Mouse (Mus musculus): ENCODE measurements at regions not wholly inside any gene's neighbourhood (a gene's known extent, or its start where the extent isn't known, plus 50 kb on each side); places are given as distances from the start of the nearest gene placed in this dataset.

DNA sequence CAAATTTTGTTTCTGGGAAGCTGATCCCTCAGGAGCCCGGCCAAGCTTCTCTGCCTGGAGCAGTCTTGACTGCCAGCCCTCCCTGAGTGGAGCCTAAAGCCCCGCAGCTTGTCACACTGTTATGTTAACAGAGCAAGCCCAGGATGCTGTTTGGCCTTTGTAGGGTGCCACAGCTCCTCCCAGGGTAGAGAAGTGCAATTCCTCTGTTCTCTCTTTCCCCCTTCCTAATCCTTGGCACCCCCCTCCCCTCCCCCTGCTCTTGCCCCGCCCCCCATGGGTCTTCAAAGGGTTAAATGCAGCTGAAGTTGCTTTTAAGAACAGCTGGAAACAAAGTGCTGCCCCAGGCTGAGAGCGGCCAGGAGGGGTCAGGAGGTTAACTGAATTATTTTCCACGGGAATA is 234.1 kb upstream of the Rgma start:
- 6% methylated on average over 5 of the region's 5 CpGs for WGBS
- ATAC-seq (replicated peaks): no peak
- H3K9me3 ChIP-seq: no peaks in the 10 kb centered on the region
- H3K36me3 ChIP-seq: no peaks in the 10 kb centered on the region
- H3K4me3 ChIP-seq: no peak overlapping the region
- H3K4me1 ChIP-seq: peaks cover 46% of the 10 kb centered on the region
- no peak overlapping the region for H3K4me2 ChIP-seq (replicated peaks)
- H3K9ac ChIP-seq (replicated peaks): no peak overlapping the region
- H3K27ac ChIP-seq (replicated peaks): peak overlapping the region; percentile 45; the same call in 1 of the 2 replicates
- H3K27me3 ChIP-seq: no peaks in the 10 kb centered on the region

DNA sequence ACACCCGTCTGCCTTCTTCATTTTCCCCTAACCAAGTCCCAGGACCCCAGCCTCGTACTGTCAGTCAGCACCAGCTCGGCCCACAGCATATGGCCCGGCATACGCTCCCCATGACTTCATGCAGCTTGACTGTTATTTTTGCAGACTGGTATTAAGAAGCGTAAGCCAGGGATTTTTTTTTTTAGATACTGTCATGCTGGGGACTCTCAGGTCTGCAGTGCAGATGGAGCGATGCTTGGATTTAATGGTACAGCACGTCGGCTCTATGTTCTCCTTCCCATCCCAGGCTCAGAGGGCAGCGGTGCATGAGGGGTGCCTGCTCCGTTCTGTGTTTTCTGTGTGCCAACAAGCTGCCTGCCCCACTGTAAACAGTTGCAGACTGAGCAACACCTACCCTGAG is 231.4 kb upstream of the Rgma start:
- H3K27ac ChIP-seq (replicated peaks): peak overlapping the region; percentile 76
- ATAC-seq (replicated peaks): peak; percentile 72

DNA sequence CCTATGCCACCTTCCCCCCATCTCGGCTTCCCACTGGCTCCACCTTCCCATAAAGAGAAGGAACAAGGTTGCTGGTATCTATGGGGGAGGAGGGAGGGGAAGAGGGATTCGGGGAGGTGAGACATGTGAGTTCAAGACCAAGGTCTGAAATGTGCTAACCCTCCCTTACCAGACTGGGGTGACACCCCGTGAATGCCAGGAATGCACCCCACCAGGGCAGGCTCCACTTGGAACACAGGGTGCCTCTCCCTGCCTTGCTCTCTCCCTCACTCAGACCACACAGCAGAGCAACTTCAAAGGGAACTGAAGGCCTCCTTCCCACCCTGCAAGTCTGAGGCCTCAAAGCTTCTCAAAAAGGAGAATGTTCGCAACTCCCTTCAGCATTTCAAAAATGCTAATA is 230.5 kb upstream of the Rgma start:
- Histone ChIP-seq H3K4me1 (peaks cover 38% of the 10 kb centered on the region), H3K9ac (replicated peaks) (no peak overlapping the region), H3K27me3 (no peaks in the 10 kb centered on the region), H3K4me3 (no peak overlapping the region), H3K9me3 (no peaks in the 10 kb centered on the region), H3K4me2 (replicated peaks) (no peak overlapping the region), H3K36me3 (no peaks in the 10 kb centered on the region), H3K27ac (replicated peaks) (no peak overlapping the region)
- no peak for ATAC-seq (replicated peaks)
- 45% methylated on average over 4 of the region's 4 CpGs for WGBS

More for the DNA sequence above, 231.4 kb upstream of the Rgma start:
- Histone ChIP-seq H3K36me3 (no peaks in the 10 kb centered on the region), H3K4me1 (peaks cover 45% of the 10 kb centered on the region), H3K27me3 (no peaks in the 10 kb centered on the region), H3K4me2 (replicated peaks) (no peak overlapping the region), H3K9ac (replicated peaks) (no peak overlapping the region), H3K9me3 (no peaks in the 10 kb centered on the region), H3K4me3 (no peak overlapping the region)
- 47% methylated on average over 11 of the region's 11 CpGs for WGBS

DNA sequence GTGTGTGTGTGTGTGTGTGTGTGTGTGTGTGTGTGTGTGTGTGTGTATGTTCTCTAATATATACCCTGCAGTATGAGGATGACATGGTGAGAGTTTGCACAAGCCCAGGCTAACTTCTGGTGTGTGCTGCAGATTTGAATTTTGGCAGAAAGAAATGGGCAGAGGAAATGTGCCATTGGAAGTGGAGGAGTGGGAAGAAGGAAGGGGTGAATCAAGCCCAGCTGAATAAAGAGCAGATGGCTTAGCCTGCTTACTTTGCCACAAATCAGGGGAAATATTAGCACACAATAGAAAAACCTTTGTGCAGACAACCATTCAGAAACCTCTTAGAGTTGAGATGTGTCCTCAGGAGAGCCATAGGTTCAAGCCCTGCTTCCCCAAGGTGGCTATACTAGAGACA is 228.1 kb upstream of the Rgma start:
- H3K4me1 ChIP-seq: peaks cover 28% of the 10 kb centered on the region
- no peaks in the 10 kb centered on the region for H3K27me3 ChIP-seq
- no peaks in the 10 kb centered on the region for H3K36me3 ChIP-seq
- no peak overlapping the region for H3K4me3 ChIP-seq
- H3K9ac ChIP-seq (replicated peaks): no peak overlapping the region
- ATAC-seq (replicated peaks): no peak; the same call in 1 of the 2 replicates
- peak overlapping the region; percentile 42; the same call in 1 of the 2 replicates for H3K27ac ChIP-seq (replicated peaks)
- no peak overlapping the region for H3K4me2 ChIP-seq (replicated peaks)
- no peaks in the 10 kb centered on the region for H3K9me3 ChIP-seq

DNA sequence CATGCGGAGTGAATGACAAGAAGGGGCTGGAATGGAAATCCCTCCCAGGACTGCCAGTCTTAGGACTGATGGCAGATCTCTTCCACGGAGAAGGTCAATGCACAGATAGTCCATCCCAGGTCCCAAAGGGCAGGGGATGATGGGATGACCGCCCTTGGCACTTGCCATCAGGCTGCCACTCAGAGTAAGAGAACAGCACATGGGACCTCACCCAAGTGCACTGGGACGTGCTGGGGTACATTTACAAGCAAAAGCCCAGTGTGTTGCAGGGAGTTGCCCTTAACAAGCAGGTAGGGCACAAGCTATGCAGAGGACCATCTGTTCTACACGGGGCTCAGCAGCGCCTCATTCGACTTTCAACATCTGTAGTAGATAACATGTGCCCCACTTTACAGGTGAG is 224.9 kb upstream of the Rgma start:
- Histone ChIP-seq H3K9me3 (no peaks in the 10 kb centered on the region), H3K9ac (replicated peaks) (no peak overlapping the region), H3K4me1 (peaks cover 16% of the 10 kb centered on the region), H3K27ac (replicated peaks) (no peak overlapping the region), H3K4me3 (no peak overlapping the region), H3K4me2 (replicated peaks) (no peak overlapping the region), H3K36me3 (no peaks in the 10 kb centered on the region), H3K27me3 (no peaks in the 10 kb centered on the region)
- 56% methylated on average over 7 of the region's 7 CpGs for WGBS
- no peak for ATAC-seq (replicated peaks)

DNA sequence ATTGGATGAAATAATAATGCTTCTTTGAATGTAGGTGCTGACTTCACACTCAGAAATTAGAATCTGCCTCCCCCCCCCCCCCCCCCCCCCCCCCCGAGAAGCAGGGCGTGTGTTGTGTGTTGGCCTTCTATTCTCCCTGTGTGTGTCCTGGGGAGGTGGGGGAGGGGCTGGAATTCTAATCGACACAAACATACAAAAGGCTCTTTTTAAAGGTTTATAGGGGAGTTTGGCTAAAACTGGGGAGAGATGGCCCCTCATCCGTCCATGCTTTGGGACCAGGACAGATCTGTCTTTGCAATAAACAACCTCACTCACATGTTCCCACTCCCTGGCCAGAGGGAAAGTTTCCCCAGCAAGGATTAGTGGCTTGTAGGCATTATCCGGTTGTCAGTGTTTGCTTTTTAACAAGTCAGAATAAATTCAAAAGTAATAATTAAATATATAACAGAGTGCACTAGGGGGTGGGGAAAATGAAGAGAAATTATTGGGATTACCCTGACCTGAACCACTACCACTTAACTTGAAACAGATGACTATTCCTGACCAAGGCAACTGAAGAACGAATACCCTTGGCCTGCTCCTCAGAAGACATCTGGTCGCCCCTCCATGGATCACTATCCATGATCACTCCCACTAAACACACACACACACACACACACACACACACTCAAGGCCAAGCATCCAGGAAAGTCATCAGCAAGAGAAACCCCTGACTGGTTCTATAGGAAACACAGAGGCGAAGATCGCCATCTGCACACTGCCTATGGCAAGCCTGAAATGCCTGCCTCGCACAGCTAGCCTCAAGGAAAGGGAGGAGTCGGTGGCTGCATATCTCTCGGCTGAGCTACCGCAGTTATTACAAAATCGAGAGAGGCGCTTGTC is 223.5 kb upstream of the Rgma start:
- H3K9ac ChIP-seq (replicated peaks): no peak overlapping the region
- H3K36me3 ChIP-seq: no peaks in the 10 kb centered on the region
- H3K4me2 ChIP-seq (replicated peaks): no peak overlapping the region
- WGBS: 17% methylated on average over 14 of the region's 15 CpGs
- H3K27ac ChIP-seq (replicated peaks): 0 out of 2 replicates have a peak overlapping the region, but pooled peaks have one; percentile 12
- no peak; the same call in 1 of the 2 replicates for ATAC-seq (replicated peaks)
- peaks cover 16% of the 10 kb centered on the region for H3K4me1 ChIP-seq
- H3K27me3 ChIP-seq: no peaks in the 10 kb centered on the region
- H3K4me3 ChIP-seq: no peak overlapping the region
- H3K9me3 ChIP-seq: no peaks in the 10 kb centered on the region

DNA sequence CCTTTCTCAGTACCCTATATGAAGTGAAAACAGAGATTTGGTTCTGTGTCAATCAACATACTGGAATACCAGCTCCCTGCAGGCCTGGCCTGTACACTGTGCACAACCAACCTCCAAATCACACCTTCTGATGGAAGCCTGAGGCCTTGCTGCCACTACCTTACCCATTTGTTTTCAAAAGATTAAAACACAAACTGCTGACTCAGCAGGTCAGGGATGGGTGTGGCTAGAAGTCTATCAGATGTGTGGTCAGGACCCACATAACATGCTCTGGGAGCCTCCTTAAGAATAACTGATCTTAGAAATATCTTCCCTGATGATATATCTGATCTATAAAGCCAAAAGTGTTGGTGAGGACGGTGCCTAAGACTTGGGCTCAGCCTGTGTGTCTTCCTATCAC is 221.6 kb upstream of the Rgma start:
- H3K9ac ChIP-seq (replicated peaks): no peak overlapping the region
- WGBS: 93% methylated on average over 1 of the region's 1 CpGs
- no peak for ATAC-seq (replicated peaks)

DNA sequence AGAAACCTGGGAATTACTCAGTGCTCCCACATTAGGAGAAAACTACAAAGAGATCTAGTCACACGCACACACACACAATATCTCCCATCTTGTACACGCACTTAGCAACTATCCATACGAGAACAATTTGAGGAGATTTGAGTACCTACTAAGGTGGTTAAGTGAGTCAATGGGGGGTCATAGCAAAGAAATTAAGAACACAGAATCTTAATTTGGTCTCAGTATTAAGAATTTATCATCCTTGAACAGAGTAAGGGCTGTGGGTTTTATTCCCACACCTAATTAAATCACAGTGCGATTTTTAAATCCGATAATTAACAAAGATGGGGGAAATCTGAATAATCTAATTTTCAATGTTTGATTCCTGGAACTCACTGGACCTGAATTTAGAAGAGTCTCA is 216.5 kb upstream of the Rgma start:
- H3K4me2 ChIP-seq (replicated peaks): no peak overlapping the region
- WGBS: 79% methylated on average over 5 of the region's 5 CpGs
- H3K4me3 ChIP-seq: no peak overlapping the region
- H3K9me3 ChIP-seq: no peaks in the 10 kb centered on the region
- H3K4me1 ChIP-seq: no peaks in the 10 kb centered on the region
- no peaks in the 10 kb centered on the region for H3K36me3 ChIP-seq
- H3K27me3 ChIP-seq: no peaks in the 10 kb centered on the region
- H3K27ac ChIP-seq (replicated peaks): no peak overlapping the region
- no peak overlapping the region for H3K9ac ChIP-seq (replicated peaks)
- ATAC-seq (replicated peaks): no peak

More for the DNA sequence above, 221.6 kb upstream of the Rgma start:
- Histone ChIP-seq H3K27ac (replicated peaks) (no peak overlapping the region), H3K9me3 (no peaks in the 10 kb centered on the region), H3K4me1 (peaks cover 16% of the 10 kb centered on the region), H3K4me3 (no peak overlapping the region), H3K36me3 (no peaks in the 10 kb centered on the region), H3K4me2 (replicated peaks) (no peak overlapping the region), H3K27me3 (no peaks in the 10 kb centered on the region)

DNA sequence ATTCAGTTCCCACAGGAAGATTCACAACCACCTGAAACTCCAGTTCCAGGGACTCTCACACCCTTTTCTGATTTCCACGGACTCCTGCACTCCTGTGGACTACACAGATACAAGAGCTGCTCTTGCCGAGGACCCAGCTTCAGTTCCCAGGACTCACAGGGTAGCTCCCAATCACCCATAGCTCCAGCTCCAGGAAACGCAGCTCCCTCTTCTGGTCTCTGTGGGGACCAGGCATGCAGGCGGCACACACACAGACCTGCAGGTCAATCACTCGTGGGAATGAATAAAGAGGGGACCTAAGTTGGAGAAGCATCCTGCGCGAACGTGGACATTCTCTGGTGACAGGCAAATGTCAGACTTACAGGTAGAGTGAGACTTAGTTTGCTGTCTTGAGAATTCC is 214.3 kb upstream of the Rgma start:
- H3K9ac ChIP-seq (replicated peaks): no peak overlapping the region
- no peaks in the 10 kb centered on the region for H3K27me3 ChIP-seq
- H3K4me2 ChIP-seq (replicated peaks): no peak overlapping the region
- H3K36me3 ChIP-seq: no peaks in the 10 kb centered on the region
- H3K4me1 ChIP-seq: no peaks in the 10 kb centered on the region; the same call in 1 of the 2 replicates
- ATAC-seq (replicated peaks): no peak
- no peak overlapping the region for H3K4me3 ChIP-seq
- no peak overlapping the region for H3K27ac ChIP-seq (replicated peaks)
- no peaks in the 10 kb centered on the region for H3K9me3 ChIP-seq
- WGBS: 85% methylated on average over 8 of the region's 8 CpGs

DNA sequence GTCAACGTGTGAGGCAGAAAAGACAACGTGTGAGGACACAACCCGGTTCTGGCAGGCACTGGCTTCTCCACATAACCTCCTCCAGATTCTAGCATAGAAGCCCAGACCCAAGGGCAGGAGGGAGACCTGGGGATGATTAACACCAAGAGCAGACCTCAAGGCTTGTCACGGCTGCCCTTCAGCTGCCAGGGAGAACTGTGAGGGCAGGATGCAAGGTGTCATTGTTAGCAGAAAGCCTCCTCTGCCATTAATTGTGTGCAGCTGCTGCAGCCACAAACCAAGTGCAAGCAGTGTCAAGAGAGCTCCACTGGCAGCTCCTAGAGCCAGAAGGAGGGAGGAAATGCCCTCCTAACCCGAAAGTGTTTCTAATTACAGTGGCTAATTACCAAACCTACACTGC is 211.6 kb upstream of the Rgma start:
- 24% methylated on average over 5 of the region's 5 CpGs for WGBS
- Histone ChIP-seq H3K27me3 (no peaks in the 10 kb centered on the region), H3K4me3 (no peak overlapping the region), H3K36me3 (no peaks in the 10 kb centered on the region), H3K9ac (replicated peaks) (no peak overlapping the region), H3K27ac (replicated peaks) (no peak overlapping the region), H3K9me3 (no peaks in the 10 kb centered on the region), H3K4me1 (no peaks in the 10 kb centered on the region; the same call in 1 of the 2 replicates), H3K4me2 (replicated peaks) (no peak overlapping the region)
- no peak for ATAC-seq (replicated peaks)

DNA sequence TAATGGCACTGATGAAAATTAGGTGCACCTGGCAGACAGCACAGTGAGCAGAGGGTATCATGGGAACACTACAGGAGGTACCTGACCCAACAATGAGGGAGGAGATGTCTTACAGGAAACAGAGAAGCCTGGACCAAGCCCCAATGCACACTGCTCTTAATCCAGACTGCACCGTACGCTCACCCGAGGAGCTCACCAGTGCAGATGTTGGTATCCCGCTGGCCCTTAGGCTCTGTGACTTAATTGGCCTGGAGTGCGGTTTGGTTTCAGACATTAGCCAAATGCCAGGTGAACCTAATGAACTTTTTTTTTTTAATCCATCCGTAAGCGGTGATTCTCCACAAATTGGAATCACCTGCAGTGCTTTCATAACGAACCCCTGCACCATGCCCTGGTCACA is 209.8 kb upstream of the Rgma start:
- Histone ChIP-seq H3K4me2 (replicated peaks) (no peak overlapping the region), H3K4me1 (no peaks in the 10 kb centered on the region; the same call in 1 of the 2 replicates), H3K36me3 (no peaks in the 10 kb centered on the region), H3K27me3 (no peaks in the 10 kb centered on the region), H3K4me3 (no peak overlapping the region), H3K9ac (replicated peaks) (no peak overlapping the region), H3K27ac (replicated peaks) (no peak overlapping the region), H3K9me3 (no peaks in the 10 kb centered on the region)
- 57% methylated on average over 8 of the region's 8 CpGs for WGBS
- ATAC-seq (replicated peaks): no peak

DNA sequence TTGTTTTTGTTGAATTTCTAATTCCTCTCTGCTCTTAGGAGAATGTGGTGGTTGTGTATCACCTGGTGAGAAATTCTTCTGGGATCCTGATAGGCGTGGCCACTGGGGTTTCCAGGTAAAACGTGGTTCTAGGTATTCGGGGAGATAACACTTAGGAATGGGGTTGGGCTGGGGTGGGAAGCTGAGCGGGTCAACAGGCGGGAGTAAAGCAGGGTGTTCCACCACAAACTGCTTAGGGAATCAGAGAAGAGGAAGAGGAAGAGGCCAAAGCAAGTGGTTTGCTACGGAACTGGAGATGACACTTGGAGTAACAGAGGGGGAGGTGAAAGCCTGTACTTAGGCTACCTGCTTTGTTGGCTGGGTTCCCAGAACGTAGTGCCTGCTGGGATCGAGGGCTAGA is 205.9 kb upstream of the Rgma start:
- no peaks in the 10 kb centered on the region for H3K4me1 ChIP-seq
- H3K4me2 ChIP-seq (replicated peaks): no peak overlapping the region
- no peak overlapping the region for H3K27ac ChIP-seq (replicated peaks)
- ATAC-seq (replicated peaks): no peak
- WGBS: 78% methylated on average over 8 of the region's 8 CpGs
- no peaks in the 10 kb centered on the region for H3K9me3 ChIP-seq
- no peaks in the 10 kb centered on the region for H3K27me3 ChIP-seq
- no peaks in the 10 kb centered on the region for H3K36me3 ChIP-seq
- H3K9ac ChIP-seq (replicated peaks): no peak overlapping the region
- no peak overlapping the region for H3K4me3 ChIP-seq

DNA sequence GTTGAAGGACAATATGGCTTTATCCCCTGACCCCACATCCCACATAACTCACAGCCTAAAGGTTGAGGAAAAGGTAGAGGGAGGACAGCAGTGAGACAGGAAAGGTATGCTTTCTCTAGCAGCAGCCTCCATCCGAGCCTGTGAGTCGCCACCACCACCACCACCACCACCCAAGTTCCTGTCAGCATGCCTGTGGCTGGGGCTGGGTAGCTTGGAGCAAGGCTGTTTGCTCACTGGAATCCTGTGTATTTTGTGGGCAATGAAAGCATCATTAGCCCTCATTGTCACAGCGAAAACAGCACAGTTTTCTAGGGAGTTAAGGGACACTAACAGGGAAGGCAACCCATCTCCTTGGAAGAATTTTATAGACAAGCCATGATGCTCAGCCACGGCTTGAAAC is 202.7 kb upstream of the Rgma start:
- no peak overlapping the region for H3K4me3 ChIP-seq
- no peak overlapping the region for H3K4me2 ChIP-seq (replicated peaks)
- 93% methylated on average over 4 of the region's 4 CpGs for WGBS
- H3K9me3 ChIP-seq: no peaks in the 10 kb centered on the region
- H3K36me3 ChIP-seq: no peaks in the 10 kb centered on the region
- H3K27ac ChIP-seq (replicated peaks): no peak overlapping the region
- H3K27me3 ChIP-seq: no peaks in the 10 kb centered on the region
- H3K9ac ChIP-seq (replicated peaks): no peak overlapping the region
- H3K4me1 ChIP-seq: no peaks in the 10 kb centered on the region
- no peak for ATAC-seq (replicated peaks)

Data from forebrain, embryonic 15.5 days (tissue).